Mouse (Mus musculus) ovary, postnatal 10 days (tissue): ENCODE results near the gene Lgr4.

Experiments
- DNase-seq: peaks from one replicate; pipeline ENCODE4 v3.0.0; 2022; ENCODE audit warnings: low spot score

Gene Lgr4

GRCm38 (mm10) chr2:110019656-110020055 is 102.2 kb downstream of the Lgr4 start:
- no peak for DNase-seq

GRCm38 (mm10) chr2:110020430-110020829 is 103.0 kb downstream of the Lgr4 start:
- no peak for DNase-seq

GRCm38 (mm10) chr2:110036265-110036664 is 118.8 kb downstream of the Lgr4 start:
- no peak for DNase-seq

- no peak for DNase-seq
Measured at GRCm38 (mm10) chr2:110036665-110037064, 119.2 kb downstream of the Lgr4 start.

GRCm38 (mm10) chr2:110037221-110037620 is 119.8 kb downstream of the Lgr4 start:
- DNase-seq: no peak

- no peak for DNase-seq
Measured at GRCm38 (mm10) chr2:110038341-110038740, 120.9 kb downstream of the Lgr4 start.

GRCm38 (mm10) chr2:110042861-110043760 is 125.7 kb downstream of the Lgr4 start:
- DNase-seq: no peak

- no peak for DNase-seq
Measured at GRCm38 (mm10) chr2:110058424-110058823, 141.0 kb downstream of the Lgr4 start.

GRCm38 (mm10) chr2:110063131-110063530 is 145.7 kb downstream of the Lgr4 start:
- no peak for DNase-seq
